Mouse (Mus musculus) embryonic facial prominence, embryonic 12.5 days (tissue): ENCODE data around the gene Usp53. TPM values are rescaled to one million over a fixed set of nuclear protein-coding genes. Genes with fewer than 3 reads are reported as not detected.
A peak's percentile ranks its signal among the peaks of the same experiment; 100 is the strongest.

ENCODE experiments used
- ATAC-seq: fragments of 200-750 bp; cut with Nextera tagmentation; 2 replicates; pipeline ENCODE4 v1.8.0; 2017; ENCODE audit not compliant: insufficient number of reproducible peaks, insufficient read depth, low FRiP score, low TSS enrichment
- H3K27ac ChIP-seq: fragments of 300-500 bp; sonication (generic); 2 replicates; pipeline ENCODE4 v1.5.1; 2016; ENCODE audit warnings: mild to moderate bottlenecking
- H3K27me3 ChIP-seq: fragments of 300-500 bp; sonication (generic); 2 replicates; pipeline ENCODE4 v1.6.1; 2016; ENCODE audit warnings: mild to moderate bottlenecking, moderate library complexity
- H3K36me3 ChIP-seq: fragments of 300-500 bp; sonication (generic); 2 replicates; pipeline ENCODE4 v1.6.1; 2016; ENCODE audit warnings: mild to moderate bottlenecking
- H3K4me1 ChIP-seq: fragments of 300-500 bp; sonication (generic); 2 replicates; pipeline ENCODE4 v1.6.1; 2016
- H3K4me2 ChIP-seq: fragments of 300-500 bp; sonication (generic); replicated peaks from 2 replicates; pipeline ENCODE4 v1.6.1; 2016; ENCODE audit warnings: mild to moderate bottlenecking, moderate library complexity
- H3K4me3 ChIP-seq: fragments of 300-500 bp; sonication (generic); 2 replicates; pipeline ENCODE4 v1.5.1; 2016; ENCODE audit warnings: mild to moderate bottlenecking
- H3K9ac ChIP-seq: fragments of 300-500 bp; sonication (generic); 2 replicates; pipeline ENCODE4 v1.6.1; 2016; ENCODE audit warnings: mild to moderate bottlenecking, moderate library complexity
- H3K9me3 ChIP-seq: fragments of 300-500 bp; sonication (generic); 2 replicates; pipeline ENCODE4 v1.6.1; 2016; ENCODE audit warnings: mild to moderate bottlenecking, moderate library complexity
- WGBS: fragments of 180-500 bp; shearing (Covaris S2); methylation state at CpG from one replicate; pipeline ENCODE4 v1.1.7; 2016; 5-methylcytosine and 5-hydroxymethylcytosine counted together
- polyA plus RNA-seq: library from polyadenylated mRNA; unstranded; fragments of >200 nt; fragmentation: Nextera tagmentation; extraction: Ambion mirVana; gene quantifications from 2 replicates; pipeline ENCODE4 v1.2.1, GENCODE M21; 2016

Gene Usp53
- polyA plus RNA-seq, 1 experiment from 2014 or later: 5.1 TPM

DNA sequence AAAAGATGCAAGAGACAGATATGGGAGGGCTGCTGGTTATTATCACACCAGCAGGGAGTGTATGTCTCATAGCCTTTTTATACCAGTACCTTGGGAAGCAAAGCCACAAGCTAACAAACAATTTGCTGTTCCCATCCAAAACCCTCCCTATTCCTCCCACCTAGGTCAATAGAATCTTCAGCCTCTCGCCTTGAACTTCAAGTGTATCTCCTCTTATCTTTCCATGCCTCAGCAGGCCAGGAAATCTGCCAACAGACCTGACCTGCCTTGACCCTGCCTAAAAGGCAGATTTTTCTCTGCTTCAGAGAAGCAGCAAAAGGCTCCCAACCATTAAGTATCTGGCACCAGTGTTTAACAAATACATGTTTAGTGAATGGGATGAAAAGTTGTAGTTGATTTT, 2.1 kb upstream of the Usp53 start:
- no peak for ATAC-seq
- H3K27me3 ChIP-seq: no peaks in the 10 kb centered on the region
- no peak overlapping the region for H3K4me2 ChIP-seq
- no peaks in the 10 kb centered on the region for H3K9me3 ChIP-seq
- WGBS: 57% methylated on average over 1 of the region's 1 CpGs
- H3K4me1 ChIP-seq: peaks cover 5% of the 10 kb centered on the region; the same call in 1 of the 2 replicates
- H3K27ac ChIP-seq: no peak overlapping the region
- no peak overlapping the region for H3K4me3 ChIP-seq
- no peaks in the 10 kb centered on the region for H3K36me3 ChIP-seq
- no peak overlapping the region for H3K9ac ChIP-seq

DNA sequence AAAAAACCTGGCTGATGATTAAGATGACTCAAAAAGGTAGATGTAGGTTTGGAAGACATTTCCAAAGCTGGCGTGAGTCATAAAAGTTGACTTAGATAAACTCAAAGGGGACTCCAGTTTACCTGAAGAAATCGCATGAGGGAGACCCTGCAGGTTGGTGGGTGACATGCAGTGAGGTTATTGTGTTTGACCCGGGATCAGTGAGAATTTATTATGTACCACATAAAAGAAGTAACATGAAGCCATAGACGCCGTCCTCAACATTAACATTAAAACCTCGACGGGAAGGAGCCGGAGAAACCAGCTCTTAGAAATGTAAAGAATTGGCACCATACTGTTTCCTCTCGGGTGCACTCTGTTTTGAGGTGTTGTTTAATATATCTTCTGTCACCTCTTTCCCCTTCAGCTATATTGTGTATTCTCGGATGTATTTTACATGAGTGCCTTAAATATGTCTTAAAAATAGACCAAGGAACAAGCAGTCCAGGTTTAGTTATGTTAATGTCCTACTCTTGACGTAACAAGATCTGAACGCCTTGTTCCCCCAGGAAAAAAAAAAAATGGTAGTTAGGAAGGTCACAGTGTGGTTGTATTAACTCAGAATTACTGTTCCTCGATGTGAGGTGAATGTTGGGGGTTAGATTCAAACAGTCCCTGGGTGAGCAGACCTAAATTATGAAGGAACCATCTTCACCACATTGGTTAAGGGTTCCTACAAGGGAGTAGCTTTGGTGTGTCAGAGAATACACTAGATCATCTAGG, 1.1 kb upstream of the Usp53 start:
- Histone ChIP-seq H3K9me3 (no peaks in the 10 kb centered on the region), H3K4me2 (peak overlapping the region; percentile 52), H3K27ac (peak overlapping the region; percentile 96), H3K36me3 (no peaks in the 10 kb centered on the region), H3K9ac (peak overlapping the region; percentile 84), H3K27me3 (no peaks in the 10 kb centered on the region), H3K4me1 (peaks cover 5% of the 10 kb centered on the region; the same call in 1 of the 2 replicates), H3K4me3 (peak overlapping the region; percentile 84)
- ATAC-seq: no peak
- 16% methylated on average over 13 of the region's 13 CpGs for WGBS

DNA sequence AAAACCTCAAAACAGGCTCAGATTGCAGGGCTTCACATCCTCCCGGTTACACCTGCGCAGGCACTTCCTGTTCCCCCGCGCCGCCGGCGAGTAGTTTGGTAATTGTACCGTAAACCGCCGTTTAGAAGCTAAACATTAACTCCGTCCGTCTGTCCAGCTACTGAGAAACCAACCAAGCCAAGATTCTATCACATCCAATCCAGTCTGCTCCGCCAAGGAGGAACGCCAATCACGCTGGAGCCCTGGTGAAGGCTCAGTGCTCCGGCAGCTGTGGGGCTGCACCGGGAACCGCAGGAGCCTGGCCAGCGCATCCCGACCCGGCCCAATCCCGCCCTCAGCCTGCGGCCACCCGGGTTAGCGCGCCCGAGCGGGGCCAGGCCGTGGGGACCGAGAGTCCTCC, 461 bp downstream of the Usp53 start:
- Histone ChIP-seq H3K27ac (peak overlapping the region; percentile 96), H3K36me3 (0 out of 2 replicates have a peak, but pooled peaks cover 2% of the 10 kb centered on the region), H3K4me1 (peaks cover 5% of the 10 kb centered on the region; the same call in 1 of the 2 replicates), H3K9me3 (no peaks in the 10 kb centered on the region), H3K27me3 (no peaks in the 10 kb centered on the region), H3K4me3 (peak overlapping the region; percentile 84), H3K9ac (peak overlapping the region; percentile 84), H3K4me2 (peak overlapping the region; percentile 60)
- ATAC-seq: peak; percentile 87
- WGBS: under 1% methylated on average over 30 of the region's 30 CpGs

DNA sequence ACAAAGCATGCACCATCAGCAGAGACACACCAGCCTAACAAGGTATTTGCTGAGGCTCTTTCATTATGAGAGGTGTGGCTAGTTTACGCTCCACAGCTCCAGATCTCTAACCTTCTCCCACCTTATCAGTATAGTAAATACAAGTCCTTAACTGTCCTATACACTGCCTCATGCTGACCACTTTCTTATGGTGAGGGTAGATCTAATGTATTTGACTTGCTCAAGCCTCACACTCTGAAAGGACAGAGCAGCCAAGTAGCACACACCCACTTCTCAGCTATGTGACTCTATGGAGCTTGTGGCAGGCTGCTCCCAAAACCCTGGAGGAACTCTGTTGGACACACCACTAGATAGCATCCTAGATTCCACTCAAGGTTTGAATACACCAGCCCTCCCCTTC, 8.3 kb downstream of the Usp53 start:
- H3K9ac ChIP-seq: no peak overlapping the region
- no peak overlapping the region for H3K4me3 ChIP-seq
- H3K36me3 ChIP-seq: 0 out of 2 replicates have a peak, but pooled peaks cover 2% of the 10 kb centered on the region
- 87% methylated on average over 1 of the region's 1 CpGs for WGBS
- no peak overlapping the region for H3K27ac ChIP-seq
- no peak for ATAC-seq
- H3K4me1 ChIP-seq: 0 out of 2 replicates have a peak, but pooled peaks cover 4% of the 10 kb centered on the region
- H3K27me3 ChIP-seq: no peaks in the 10 kb centered on the region
- H3K4me2 ChIP-seq: no peak overlapping the region
- no peaks in the 10 kb centered on the region for H3K9me3 ChIP-seq

DNA sequence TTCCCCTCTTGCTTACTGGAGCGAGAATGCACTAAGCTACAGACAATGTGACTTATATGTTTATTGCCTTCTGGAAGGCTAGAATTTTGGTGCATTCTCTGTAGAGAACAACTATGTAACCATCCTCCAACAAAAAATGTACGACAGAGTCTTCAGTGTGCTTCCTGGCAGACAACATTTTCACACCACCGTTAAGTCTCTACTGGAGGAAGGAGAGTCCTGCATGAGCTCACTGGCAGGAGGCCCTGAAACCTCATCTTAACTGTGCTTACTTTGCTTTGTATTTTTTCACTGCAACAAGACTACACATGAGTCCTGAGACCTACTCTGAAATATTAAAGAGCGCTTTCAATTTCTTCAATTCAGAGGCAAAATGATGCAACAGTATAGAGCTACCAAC, 8.9 kb downstream of the Usp53 start:
- no peak overlapping the region for H3K27ac ChIP-seq
- no peak for ATAC-seq
- H3K9ac ChIP-seq: no peak overlapping the region
- H3K9me3 ChIP-seq: no peaks in the 10 kb centered on the region
- no peaks in the 10 kb centered on the region for H3K27me3 ChIP-seq
- no peak overlapping the region for H3K4me2 ChIP-seq
- 86% methylated on average over 4 of the region's 4 CpGs for WGBS
- 0 out of 2 replicates have a peak, but pooled peaks cover 2% of the 10 kb centered on the region for H3K36me3 ChIP-seq
- H3K4me3 ChIP-seq: no peak overlapping the region
- H3K4me1 ChIP-seq: 0 out of 2 replicates have a peak, but pooled peaks cover 4% of the 10 kb centered on the region

DNA sequence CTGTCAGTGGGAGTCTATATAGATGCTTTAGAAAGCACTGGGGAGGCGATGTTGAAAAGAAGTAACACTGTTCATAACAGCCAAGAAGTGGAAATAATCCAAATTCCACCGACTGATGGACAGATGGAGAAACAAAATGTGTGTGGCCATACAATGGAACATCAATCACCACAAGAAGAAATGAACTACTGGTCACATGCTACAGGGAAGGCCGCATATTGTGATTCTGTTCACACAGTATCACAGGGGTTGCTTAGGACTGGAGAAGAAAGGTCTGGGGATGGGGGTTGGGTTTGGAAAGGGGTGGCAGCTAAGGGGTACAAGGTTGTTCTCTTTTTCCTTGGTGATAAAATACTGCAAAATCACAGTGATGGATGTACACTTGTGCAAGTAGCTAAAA, 9.5 kb downstream of the Usp53 start:
- H3K9me3 ChIP-seq: no peaks in the 10 kb centered on the region
- H3K9ac ChIP-seq: no peak overlapping the region
- no peak overlapping the region for H3K4me3 ChIP-seq
- 0 out of 2 replicates have a peak, but pooled peaks cover 2% of the 10 kb centered on the region for H3K36me3 ChIP-seq
- H3K4me2 ChIP-seq: no peak overlapping the region
- no peak for ATAC-seq
- H3K27me3 ChIP-seq: no peaks in the 10 kb centered on the region
- H3K27ac ChIP-seq: no peak overlapping the region
- 84% methylated on average over 3 of the region's 3 CpGs for WGBS
- 0 out of 2 replicates have a peak, but pooled peaks cover 4% of the 10 kb centered on the region for H3K4me1 ChIP-seq

DNA sequence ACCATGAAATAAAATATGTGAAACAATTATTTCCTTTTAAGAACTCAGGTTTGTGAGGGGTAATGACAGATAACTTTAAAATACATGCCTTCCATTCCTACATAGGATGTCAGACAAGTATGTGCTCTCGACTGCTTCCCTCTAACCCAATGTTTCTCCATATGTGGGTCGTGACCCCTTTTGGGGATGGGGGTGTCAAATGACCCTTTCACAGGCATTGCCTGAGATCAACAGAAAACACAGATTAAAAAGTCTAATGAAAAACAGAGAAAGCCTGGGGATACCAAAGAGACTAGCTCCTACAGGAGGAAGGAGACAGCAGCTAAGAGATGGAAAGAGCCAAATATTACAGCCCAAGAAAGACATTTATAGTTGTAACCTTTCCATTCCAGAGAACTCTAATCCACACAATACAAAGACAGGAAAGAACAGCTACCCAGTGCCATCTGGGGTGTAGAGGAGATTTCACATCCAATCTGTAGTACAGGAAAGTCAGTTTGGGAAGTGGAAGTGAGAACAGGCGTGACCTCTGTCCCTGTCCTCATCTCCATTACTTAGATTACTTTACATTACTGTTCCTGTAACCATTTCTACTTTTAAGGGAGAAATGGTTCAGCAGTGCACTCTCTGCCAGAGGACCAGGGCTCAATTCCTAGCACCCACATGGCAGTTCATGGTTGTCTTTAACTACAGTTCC, 12.0 kb downstream of the Usp53 start:
- Histone ChIP-seq H3K9me3 (no peaks in the 10 kb centered on the region), H3K4me3 (no peak overlapping the region), H3K27me3 (no peaks in the 10 kb centered on the region), H3K4me1 (0 out of 2 replicates have a peak, but pooled peaks cover 4% of the 10 kb centered on the region), H3K36me3 (no peaks in the 10 kb centered on the region), H3K27ac (no peak overlapping the region), H3K9ac (no peak overlapping the region), H3K4me2 (no peak overlapping the region)
- ATAC-seq: no peak
- WGBS: 39% methylated on average over 3 of the region's 3 CpGs

DNA sequence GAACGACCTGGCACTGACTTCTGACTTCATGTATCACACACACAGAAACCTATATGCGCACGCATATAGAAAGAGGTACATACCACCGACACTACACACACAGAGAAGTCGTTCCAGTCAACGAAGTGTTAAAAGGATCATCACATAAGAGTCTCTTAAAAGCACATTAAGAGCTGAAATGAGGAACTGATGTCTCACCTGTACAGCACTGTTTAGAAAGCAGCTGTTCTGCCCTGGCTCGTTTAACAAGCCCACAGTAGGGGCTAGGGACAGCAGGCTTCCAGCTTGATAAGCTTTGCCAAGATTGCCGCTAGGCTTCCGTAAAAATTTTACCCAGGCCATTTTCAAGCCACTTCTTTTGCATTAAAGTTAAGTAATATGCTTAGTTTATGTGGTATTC, 15.9 kb downstream of the Usp53 start:
- Histone ChIP-seq H3K27ac (no peak overlapping the region), H3K4me1 (0 out of 2 replicates have a peak, but pooled peaks cover 4% of the 10 kb centered on the region), H3K4me2 (no peak overlapping the region), H3K27me3 (no peaks in the 10 kb centered on the region), H3K9me3 (no peaks in the 10 kb centered on the region), H3K36me3 (no peaks in the 10 kb centered on the region), H3K9ac (no peak overlapping the region), H3K4me3 (no peak overlapping the region)
- no peak for ATAC-seq
- WGBS: 91% methylated on average over 9 of the region's 9 CpGs

DNA sequence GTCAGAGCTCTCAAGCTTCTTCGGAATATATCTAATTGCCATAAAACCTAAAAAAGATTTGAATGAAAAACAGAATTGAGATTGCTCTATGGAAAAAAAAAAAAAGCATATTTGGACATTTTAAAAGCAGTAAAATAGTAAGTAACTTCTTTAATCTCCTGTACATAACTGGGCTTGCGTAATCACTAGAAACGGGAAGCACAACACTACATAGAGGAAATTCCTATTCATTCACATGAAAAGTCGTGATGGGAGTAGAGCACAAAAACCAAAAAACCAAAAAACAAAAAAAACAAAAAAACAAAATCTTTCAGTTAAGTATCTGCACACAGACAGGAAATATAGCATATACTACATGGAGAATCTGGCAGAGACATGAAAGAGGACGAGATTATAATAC, 20.0 kb downstream of the Usp53 start:
- no peak overlapping the region for H3K9ac ChIP-seq
- no peaks in the 10 kb centered on the region for H3K36me3 ChIP-seq
- WGBS: 86% methylated on average over 5 of the region's 5 CpGs
- no peaks in the 10 kb centered on the region for H3K27me3 ChIP-seq
- no peak for ATAC-seq
- no peak overlapping the region for H3K4me3 ChIP-seq
- H3K4me2 ChIP-seq: no peak overlapping the region
- H3K4me1 ChIP-seq: no peaks in the 10 kb centered on the region
- H3K27ac ChIP-seq: no peak overlapping the region
- no peaks in the 10 kb centered on the region for H3K9me3 ChIP-seq

DNA sequence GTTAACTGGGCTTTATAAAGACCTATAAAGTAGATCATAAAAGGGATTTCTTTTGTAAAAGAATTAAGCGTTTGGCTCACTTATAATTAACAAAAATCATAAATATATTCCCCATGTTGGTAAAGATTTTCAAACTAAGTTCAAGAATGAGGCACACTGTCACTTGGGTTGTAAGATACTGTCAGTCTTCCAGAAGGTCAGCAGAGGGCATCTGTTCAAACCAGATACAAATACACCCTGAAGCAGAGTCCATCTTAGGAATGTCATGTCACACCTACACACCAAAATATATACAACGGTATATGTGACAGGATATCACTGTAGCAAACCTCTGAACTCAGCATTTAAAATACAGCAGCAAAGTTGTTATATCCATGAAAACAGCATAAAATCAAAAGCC, 34.2 kb downstream of the Usp53 start:
- Histone ChIP-seq H3K9ac (no peak overlapping the region), H3K4me1 (no peaks in the 10 kb centered on the region), H3K27ac (no peak overlapping the region), H3K4me3 (no peak overlapping the region), H3K36me3 (peaks cover 13% of the 10 kb centered on the region; the same call in 1 of the 2 replicates), H3K4me2 (no peak overlapping the region), H3K27me3 (no peaks in the 10 kb centered on the region), H3K9me3 (no peaks in the 10 kb centered on the region)
- no peak for ATAC-seq
- WGBS: 95% methylated on average over 2 of the region's 2 CpGs

DNA sequence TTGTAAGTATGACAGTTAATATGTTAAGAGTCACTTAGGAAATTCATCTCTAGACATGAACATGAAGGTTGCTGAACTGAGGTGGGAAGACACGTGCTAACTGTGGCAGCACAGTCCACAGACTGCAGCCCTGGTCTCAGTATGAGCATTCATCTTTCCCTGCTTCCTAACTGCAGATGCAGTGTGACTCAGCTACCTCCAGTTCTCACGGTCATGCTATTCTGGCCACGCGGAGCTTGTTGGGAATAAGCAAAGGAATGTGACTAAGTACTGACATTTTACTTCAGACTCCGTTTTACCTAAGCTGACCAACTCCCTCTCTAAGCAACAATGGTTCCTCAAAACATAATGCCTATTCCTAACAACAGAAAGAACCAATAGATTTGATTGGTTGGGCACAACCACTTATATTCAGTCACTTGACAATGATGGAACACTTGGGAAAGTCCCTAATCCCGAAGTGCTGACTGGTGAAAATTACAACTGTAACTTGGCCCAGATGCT, 40.9 kb downstream of the Usp53 start:
- Histone ChIP-seq H3K27me3 (no peaks in the 10 kb centered on the region), H3K4me3 (no peak overlapping the region), H3K9ac (no peak overlapping the region), H3K9me3 (no peaks in the 10 kb centered on the region), H3K4me2 (no peak overlapping the region), H3K27ac (no peak overlapping the region), H3K4me1 (no peaks in the 10 kb centered on the region), H3K36me3 (no peaks in the 10 kb centered on the region)
- ATAC-seq: no peak
- WGBS: 79% methylated on average over 6 of the region's 6 CpGs

DNA sequence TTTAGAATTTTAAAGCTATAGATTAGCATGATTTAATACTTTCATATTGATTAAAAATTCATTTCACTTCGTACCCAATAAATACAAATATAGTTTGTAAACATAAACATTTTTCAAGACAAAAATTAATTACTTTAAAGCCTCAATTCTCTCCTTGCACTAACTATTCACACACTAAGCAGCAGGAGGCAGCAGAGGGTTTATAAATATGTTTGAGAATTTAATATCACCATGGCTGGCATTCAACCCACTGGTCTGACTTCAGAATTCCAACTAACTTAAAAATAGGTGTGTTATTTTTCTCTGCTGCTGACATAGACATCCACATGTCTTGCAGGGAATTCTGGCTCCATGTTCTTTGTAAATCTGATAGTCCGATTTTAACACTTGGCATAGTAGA, 45.1 kb downstream of the Usp53 start:
- no peaks in the 10 kb centered on the region for H3K4me1 ChIP-seq
- no peaks in the 10 kb centered on the region for H3K9me3 ChIP-seq
- no peak overlapping the region for H3K4me2 ChIP-seq
- H3K27ac ChIP-seq: no peak overlapping the region
- H3K9ac ChIP-seq: no peak overlapping the region
- no peak overlapping the region for H3K4me3 ChIP-seq
- H3K36me3 ChIP-seq: no peaks in the 10 kb centered on the region
- ATAC-seq: no peak
- WGBS: 76% methylated on average over 2 of the region's 2 CpGs
- H3K27me3 ChIP-seq: no peaks in the 10 kb centered on the region
